In genomic region chr7:83745065-83745412, GRCm38 (mm10) we compare ENCODE assay signal across 10 mouse cellular contexts. TPM values are rescaled to one million over a fixed set of nuclear protein-coding genes. Genes with fewer than 3 reads are reported as not detected.
A peak's percentile ranks its signal among the peaks of the same experiment; 100 is the strongest.
DNase-seq lines count a peak whose midpoint lies in the region; ATAC-seq and TF ChIP-seq lines count a peak whose summit lies in the region.
"Had no signal": no experiment of that assay in that cellular context is flagged by ENCODE, and none has a peak within 500 bp of the region (broad histone marks: within the 10 kb centered on the region; RNA-seq: fewer than 3 reads in every experiment).

No protein-coding gene starts in this region.

- H3K27me3 ChIP-seq in kidney, postnatal 0 days (ENCODE audit: insufficient read depth, low read length) = no peaks in the 10 kb centered on the region
- H3K27me3 ChIP-seq in kidney, adult 2 months (replicated peaks; ENCODE audit: control insufficient read depth, insufficient read depth, low read length) = no peaks in the 10 kb centered on the region
- no peaks in the 10 kb centered on the region for H3K27me3 ChIP-seq in embryonic facial prominence, embryonic 12.5 days
- H3K27me3 ChIP-seq in heart, embryonic 12.5 days (replicated peaks) = 0 out of 2 replicates have a peak, but pooled peaks cover 3% of the 10 kb centered on the region
- H3K27me3 ChIP-seq in limb, embryonic 14.5 days (ENCODE audit: control insufficient read depth, insufficient read depth, low read length) = no peaks in the 10 kb centered on the region
- no peaks in the 10 kb centered on the region for H3K27me3 ChIP-seq in liver, embryonic 12.5 days (replicated peaks)
- H3K27me3 ChIP-seq: midbrain, embryonic 12.5 days had no signal

- no peak for TF ChIP-seq CTCF in kidney, postnatal 0 days (IDR thresholded peaks at IDR 0.05; ENCODE audit: low read depth)
- no peak for TF ChIP-seq CTCF in kidney, adult 2 months (conservative IDR thresholded peaks at IDR 0.05; ENCODE audit: insufficient read depth, insufficient read length, low read depth, low read length)

- H3K9me3 ChIP-seq in kidney, postnatal 0 days (replicated peaks; ENCODE audit: low read length) = no peaks in the 10 kb centered on the region
- no peaks in the 10 kb centered on the region for H3K9me3 ChIP-seq in embryonic facial prominence, embryonic 12.5 days
- H3K9me3 ChIP-seq in heart, embryonic 12.5 days (replicated peaks) = no peaks in the 10 kb centered on the region
- H3K9me3 ChIP-seq in limb, embryonic 14.5 days (ENCODE audit: control insufficient read depth, low read length) = no peaks in the 10 kb centered on the region
- no peaks in the 10 kb centered on the region for H3K9me3 ChIP-seq in liver, embryonic 12.5 days (replicated peaks)
- H3K9me3 ChIP-seq: G1E; midbrain, embryonic 12.5 days had no signal

- H3K9ac ChIP-seq in kidney, postnatal 0 days (ENCODE audit: low read depth, low read length) = no peak overlapping the region
- H3K9ac ChIP-seq in embryonic facial prominence, embryonic 12.5 days = no peak overlapping the region
- H3K9ac ChIP-seq in heart, embryonic 12.5 days = 0 out of 2 replicates have a peak overlapping the region, but pooled peaks have one; percentile 51
- H3K9ac ChIP-seq in limb, embryonic 14.5 days (ENCODE audit: low read depth, low read length, severe bottlenecking) = peak overlapping the region; percentile 48
- H3K9ac ChIP-seq in liver, embryonic 12.5 days = no peak overlapping the region
- H3K9ac ChIP-seq: midbrain, embryonic 12.5 days had no signal

- peak overlapping the region; percentile 21; the same call in 1 of the 2 replicates for H3K4me2 ChIP-seq in kidney, postnatal 0 days (ENCODE audit: low read length)
- peak overlapping the region; percentile 35 for H3K4me2 ChIP-seq in embryonic facial prominence, embryonic 12.5 days (replicated peaks)
- peak overlapping the region; percentile 66 for H3K4me2 ChIP-seq in heart, embryonic 12.5 days
- peak overlapping the region; percentile 50 for H3K4me2 ChIP-seq in limb, embryonic 14.5 days (replicated peaks; ENCODE audit: low read depth, low read length, severe bottlenecking)
- H3K4me2 ChIP-seq in liver, embryonic 12.5 days = no peak overlapping the region
- H3K4me2 ChIP-seq: midbrain, embryonic 12.5 days had no signal

- no peak for DNase-seq in kidney, postnatal 0 days (ENCODE audit: low spot score)
- DNase-seq in kidney, adult 2 months = no peak
- no peak for DNase-seq in limb, embryonic 14.5 days (ENCODE audit: low spot score)
- no peak for DNase-seq in adrenal gland, adult 8-10 months
- DNase-seq: adrenal gland, postnatal 25 days had no signal

- no peak overlapping the region for H3K27ac ChIP-seq in kidney, postnatal 0 days
- H3K27ac ChIP-seq in kidney, adult 2 months (ENCODE audit: insufficient read depth, low read depth, low read length) = no peak overlapping the region
- 0 out of 2 replicates have a peak overlapping the region, but pooled peaks have one; percentile 36 for H3K27ac ChIP-seq in embryonic facial prominence, embryonic 12.5 days
- H3K27ac ChIP-seq in heart, embryonic 12.5 days (ENCODE audit: poor library complexity, severe bottlenecking) = peak overlapping the region; percentile 47; the same call in 1 of the 2 replicates
- H3K27ac ChIP-seq in limb, embryonic 14.5 days (replicated peaks; ENCODE audit: low read depth, low read length) = peak overlapping the region; percentile 83
- H3K27ac ChIP-seq in liver, embryonic 12.5 days = no peak overlapping the region
- H3K27ac ChIP-seq: midbrain, embryonic 12.5 days had no signal

- 0 out of 2 replicates have a peak, but pooled peaks have one; percentile 7 for ATAC-seq in kidney, postnatal 0 days (replicated peaks; ENCODE audit: low FRiP score, low read depth)
- 0 out of 2 replicates have a peak, but pooled peaks have one; percentile 13 for ATAC-seq in embryonic facial prominence, embryonic 12.5 days (ENCODE audit: insufficient number of reproducible peaks, insufficient read depth, low FRiP score, low TSS enrichment)
- ATAC-seq in heart, embryonic 12.5 days (ENCODE audit: insufficient number of reproducible peaks, low FRiP score) = peak; percentile 50; the same call in 1 of the 2 replicates
- peak; percentile 58 for ATAC-seq in limb, embryonic 14.5 days (ENCODE audit: low FRiP score, low read depth)
- no peak for ATAC-seq in liver, embryonic 12.5 days

- 75% methylated on average over 9 of the region's 9 CpGs for WGBS in kidney, postnatal 0 days
- 78% methylated on average over 9 of the region's 9 CpGs for WGBS in kidney, adult 2 months
- WGBS in embryonic facial prominence, embryonic 12.5 days = 60% methylated on average over 9 of the region's 9 CpGs
- WGBS in heart, embryonic 12.5 days = 69% methylated on average over 9 of the region's 9 CpGs
- WGBS in limb, embryonic 14.5 days = 37% methylated on average over 9 of the region's 9 CpGs
- WGBS in liver, embryonic 12.5 days (ENCODE audit: insufficient replicate concordance) = 62% methylated on average over 9 of the region's 9 CpGs

- no peak overlapping the region for H3K4me3 ChIP-seq in kidney, postnatal 0 days (replicated peaks; ENCODE audit: low read depth, low read length)
- no peak overlapping the region for H3K4me3 ChIP-seq in kidney, adult 2 months (ENCODE audit: insufficient read depth, low read depth, low read length)
- 0 out of 2 replicates have a peak overlapping the region, but pooled peaks have one; percentile 5 for H3K4me3 ChIP-seq in embryonic facial prominence, embryonic 12.5 days
- peak overlapping the region; percentile 29 for H3K4me3 ChIP-seq in heart, embryonic 12.5 days
- H3K4me3 ChIP-seq in limb, embryonic 14.5 days (replicated peaks; ENCODE audit: low read length) = peak overlapping the region; percentile 32
- no peak overlapping the region for H3K4me3 ChIP-seq in liver, embryonic 12.5 days
- H3K4me3 ChIP-seq: midbrain, embryonic 12.5 days had no signal

- H3K4me1 ChIP-seq in kidney, postnatal 0 days (replicated peaks; ENCODE audit: insufficient read depth, low read length) = no peaks in the 10 kb centered on the region
- no peaks in the 10 kb centered on the region for H3K4me1 ChIP-seq in kidney, adult 2 months (ENCODE audit: control insufficient read depth, insufficient read depth, low read length)
- H3K4me1 ChIP-seq in embryonic facial prominence, embryonic 12.5 days = peaks cover 20% of the 10 kb centered on the region
- peaks cover 29% of the 10 kb centered on the region for H3K4me1 ChIP-seq in heart, embryonic 12.5 days (replicated peaks)
- H3K4me1 ChIP-seq in limb, embryonic 14.5 days (ENCODE audit: control insufficient read depth, insufficient read depth, low read length) = peaks cover 27% of the 10 kb centered on the region
- H3K4me1 ChIP-seq in liver, embryonic 12.5 days = no peaks in the 10 kb centered on the region

- H3K36me3 ChIP-seq in kidney, postnatal 0 days (ENCODE audit: insufficient read depth, low read length) = no peaks in the 10 kb centered on the region
- H3K36me3 ChIP-seq in kidney, adult 2 months (ENCODE audit: control insufficient read depth, insufficient read depth, low read length) = no peaks in the 10 kb centered on the region
- H3K36me3 ChIP-seq in embryonic facial prominence, embryonic 12.5 days = no peaks in the 10 kb centered on the region
- H3K36me3 ChIP-seq in heart, embryonic 12.5 days = no peaks in the 10 kb centered on the region
- H3K36me3 ChIP-seq in limb, embryonic 14.5 days (ENCODE audit: control insufficient read depth, insufficient read depth, low read length) = no peaks in the 10 kb centered on the region
- H3K36me3 ChIP-seq in liver, embryonic 12.5 days = no peaks in the 10 kb centered on the region
- H3K36me3 ChIP-seq: G1E; midbrain, embryonic 12.5 days had no signal

- no peak for TF ChIP-seq POLR2A in kidney, adult 2 months (IDR thresholded peaks at IDR 0.05; ENCODE audit: low read depth, low read length)
- TF ChIP-seq POLR2A in limb, embryonic 14.5 days (IDR thresholded peaks at IDR 0.05; ENCODE audit: borderline replicate concordance, extremely low read depth, insufficient read depth, insufficient read length) = no peak

RNA-seq across cellular contexts. Expression of gene Il16, which starts 0.5 kb away (rescaled TPM):
- polyA plus RNA-seq in kidney, postnatal 0 days (2015; fragmentation: Nextera tagmentation; extraction: Ambion mirVana) = 3.1 and 3.6 TPM in 2 replicates
- polyA plus RNA-seq in kidney, adult 2 months (2012; rRNA removed) = 3.1 and 6.9 TPM in 2 replicates
- 3.1 and 3.7 TPM in 2 replicates for polyA plus RNA-seq in embryonic facial prominence, embryonic 12.5 days (2016; fragmentation: Nextera tagmentation; extraction: Ambion mirVana)
- polyA plus RNA-seq in heart, embryonic 12.5 days (2016; fragmentation: Nextera tagmentation; extraction: Ambion mirVana) = 1.8 and 2.0 TPM in 2 replicates
- polyA plus RNA-seq in limb, embryonic 14.5 days (2012; rRNA removed) = 6.6 and 6.8 TPM in 2 replicates
- 5.8 and 7.6 TPM in 2 replicates for polyA plus RNA-seq in limb, embryonic 14.5 days (2014; fragmentation: Nextera tagmentation; extraction: Ambion mirVana)
- total RNA-seq in adrenal gland, adult 8-10 months (2022) = 1 to 10 TPM; 4.9 to 9.2 (median 6.5) TPM
- polyA plus RNA-seq in liver, embryonic 12.5 days (2016; fragmentation: Nextera tagmentation; extraction: Ambion mirVana) = 4.7 and 5.2 TPM in 2 replicates

RNA-seq across cellular contexts. Expression of gene Cfap161, which starts 49.6 kb away (rescaled TPM):
- 0.27 and 0.34 TPM in 2 replicates for polyA plus RNA-seq in kidney, postnatal 0 days (2015; fragmentation: Nextera tagmentation; extraction: Ambion mirVana)
- polyA plus RNA-seq in kidney, adult 2 months (2012; rRNA removed) = not detected in 2 replicates
- polyA plus RNA-seq in embryonic facial prominence, embryonic 12.5 days (2016; fragmentation: Nextera tagmentation; extraction: Ambion mirVana) = 0.36 and 1.0 TPM in 2 replicates
- 4.6 and 5.6 TPM in 2 replicates for polyA plus RNA-seq in heart, embryonic 12.5 days (2016; fragmentation: Nextera tagmentation; extraction: Ambion mirVana)
- polyA plus RNA-seq in limb, embryonic 14.5 days (2012; rRNA removed) = 0.54 and 0.82 TPM in 2 replicates
- polyA plus RNA-seq in limb, embryonic 14.5 days (2014; fragmentation: Nextera tagmentation; extraction: Ambion mirVana) = 0.28 and 0.29 TPM in 2 replicates
- total RNA-seq in adrenal gland, adult 8-10 months (2022) = 1 to 10 TPM in 2 of 4 experiments, under 1 TPM in 2; 0.44 to 2.1 (median 1.2) TPM
- polyA plus RNA-seq in liver, embryonic 12.5 days (2016; fragmentation: Nextera tagmentation; extraction: Ambion mirVana) = not detected in 2 replicates
- total RNA-seq: G1E had no signal
- polyA plus RNA-seq: G1E; midbrain, embryonic 12.5 days had no signal

Comparison
In these comparisons a context has a peak if more than half of its experiments do, and no peak if none do; other contexts are left out.
1. H3K27ac ChIP-seq: peak in embryonic facial prominence, embryonic 12.5 days (single experiment), heart, embryonic 12.5 days (single experiment) and limb, embryonic 14.5 days (single experiment); none in kidney, postnatal 0 days (single experiment), kidney, adult 2 months (single experiment) and liver, embryonic 12.5 days (single experiment).
2. H3K4me3 ChIP-seq: peak in embryonic facial prominence, embryonic 12.5 days (single experiment), heart, embryonic 12.5 days (single experiment) and limb, embryonic 14.5 days (single experiment); none in kidney, postnatal 0 days (single experiment), kidney, adult 2 months (single experiment) and liver, embryonic 12.5 days (single experiment).
3. H3K9ac ChIP-seq: peak in heart, embryonic 12.5 days (single experiment) and limb, embryonic 14.5 days (single experiment); none in kidney, postnatal 0 days (single experiment), embryonic facial prominence, embryonic 12.5 days (single experiment) and liver, embryonic 12.5 days (single experiment).